Mouse (Mus musculus): ENCODE measurements at regions not wholly inside any gene's neighbourhood (a gene's known extent, or its start where the extent isn't known, plus 50 kb on each side); places are given as distances from the start of the nearest gene placed in this dataset.

DNA sequence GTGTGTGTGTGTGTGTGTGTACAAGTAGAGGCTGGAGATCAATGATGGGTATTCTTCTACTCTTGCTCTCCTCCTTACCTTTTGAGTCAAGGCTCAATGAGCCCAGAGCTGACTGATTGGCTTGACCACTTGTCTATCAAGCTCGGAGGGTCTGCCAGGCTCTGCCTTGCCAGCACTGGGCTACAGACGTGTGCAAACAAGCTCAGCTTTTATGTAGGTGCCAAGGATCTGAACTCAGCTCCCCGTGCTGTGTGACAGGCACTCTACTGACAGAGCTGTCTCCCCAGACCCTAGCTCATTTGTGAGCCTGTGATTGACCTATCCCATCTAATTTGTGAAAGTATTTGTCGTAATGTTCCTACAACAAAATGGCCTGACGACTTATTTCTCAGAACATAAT, 54.2 kb upstream of the Cdc42bpa start:
- no peak overlapping the region for H3K4me3 ChIP-seq (replicated peaks)
- no peaks in the 10 kb centered on the region for H3K36me3 ChIP-seq
- H3K27me3 ChIP-seq (replicated peaks), result no peaks in the 10 kb centered on the region
- no peak overlapping the region for H3K4me2 ChIP-seq (replicated peaks)
- WGBS, result 91% methylated on average over 5 of the region's 5 CpGs
- H3K27ac ChIP-seq, result no peak overlapping the region
- no peak overlapping the region for H3K9ac ChIP-seq
- H3K4me1 ChIP-seq (replicated peaks), result no peaks in the 10 kb centered on the region
- ATAC-seq, result no peak
- no peaks in the 10 kb centered on the region for H3K9me3 ChIP-seq

DNA sequence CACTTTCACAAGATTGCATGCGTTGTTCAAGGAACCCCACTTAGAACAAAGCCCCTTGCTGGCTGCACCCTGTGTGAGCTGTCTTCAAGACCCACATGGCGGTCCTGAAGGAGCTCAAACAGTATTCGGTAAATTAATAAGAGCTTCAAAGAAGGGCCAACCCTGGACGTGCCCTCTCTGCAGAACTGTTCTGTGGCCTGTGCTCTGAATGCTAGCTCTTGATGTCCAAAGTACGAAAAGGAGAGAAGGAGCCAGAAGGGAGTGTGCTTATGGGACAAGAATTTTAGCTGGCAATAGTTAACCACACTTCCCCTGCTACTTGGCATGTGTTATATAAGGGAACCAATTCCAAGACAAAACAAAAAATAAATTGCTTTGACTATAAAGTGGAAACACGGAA, 67.6 kb upstream of the Cdc42bpa start:
- H3K27me3 ChIP-seq (replicated peaks), result no peaks in the 10 kb centered on the region
- H3K27ac ChIP-seq, result no peak overlapping the region
- H3K4me2 ChIP-seq (replicated peaks), result no peak overlapping the region
- no peaks in the 10 kb centered on the region for H3K36me3 ChIP-seq
- no peak for ATAC-seq
- H3K9me3 ChIP-seq, result no peaks in the 10 kb centered on the region
- H3K4me1 ChIP-seq (replicated peaks), result no peaks in the 10 kb centered on the region
- 84% methylated on average over 6 of the region's 6 CpGs for WGBS
- no peak overlapping the region for H3K4me3 ChIP-seq (replicated peaks)
- H3K9ac ChIP-seq, result no peak overlapping the region

DNA sequence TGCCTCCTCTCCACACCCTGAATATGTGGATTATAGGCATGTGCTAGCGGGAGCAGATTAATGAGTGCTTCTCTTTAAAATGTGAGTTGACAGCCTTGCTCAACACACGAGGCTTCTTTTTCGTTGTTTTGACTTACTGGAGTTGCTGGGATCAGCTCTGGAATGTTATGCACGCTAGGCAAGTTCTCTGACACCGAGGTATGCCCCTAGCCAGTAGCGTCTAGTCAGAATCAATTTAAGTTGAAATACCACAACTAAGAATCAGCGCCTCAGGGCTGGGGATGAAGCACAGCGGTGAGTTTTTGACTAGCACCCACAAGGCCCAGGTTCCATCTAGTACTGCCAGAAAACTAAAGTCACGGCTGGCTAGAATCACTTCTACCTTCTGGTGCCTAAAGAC, 72.4 kb upstream of the Cdc42bpa start:
- H3K27ac ChIP-seq, result no peak overlapping the region
- no peak for ATAC-seq
- no peak overlapping the region for H3K4me3 ChIP-seq (replicated peaks)
- H3K36me3 ChIP-seq, result no peaks in the 10 kb centered on the region
- no peaks in the 10 kb centered on the region for H3K9me3 ChIP-seq
- 60% methylated on average over 9 of the region's 9 CpGs for WGBS
- H3K27me3 ChIP-seq (replicated peaks), result no peaks in the 10 kb centered on the region
- no peak overlapping the region for H3K9ac ChIP-seq
- no peak overlapping the region for H3K4me2 ChIP-seq (replicated peaks)
- H3K4me1 ChIP-seq (replicated peaks), result no peaks in the 10 kb centered on the region

DNA sequence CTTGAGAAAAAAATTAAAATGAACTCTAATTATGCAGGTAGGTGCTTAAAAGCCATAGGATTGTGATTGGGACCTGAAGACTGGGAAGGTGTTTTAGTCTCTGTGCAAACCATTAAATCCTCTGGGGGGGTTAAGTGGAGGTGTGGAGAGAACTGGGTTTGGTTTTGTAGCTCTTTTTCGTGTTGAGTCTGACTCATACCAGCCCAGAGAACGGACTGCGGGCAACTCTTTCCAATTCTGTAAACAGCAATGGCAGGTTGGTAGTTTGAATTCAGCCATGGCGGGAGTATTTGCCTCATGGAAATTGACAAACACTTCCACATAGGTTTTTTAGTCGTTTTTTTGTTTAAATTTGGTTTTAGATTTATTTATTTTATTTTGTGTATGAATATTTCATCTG, 77.7 kb upstream of the Ahctf1 start:
- Histone ChIP-seq H3K27ac (no peak overlapping the region), H3K9me3 (no peaks in the 10 kb centered on the region), H3K4me2 (replicated peaks) (no peak overlapping the region), H3K4me3 (replicated peaks) (no peak overlapping the region), H3K36me3 (no peaks in the 10 kb centered on the region), H3K27me3 (replicated peaks) (no peaks in the 10 kb centered on the region), H3K9ac (no peak overlapping the region), H3K4me1 (replicated peaks) (no peaks in the 10 kb centered on the region)
- ATAC-seq, result no peak
- 74% methylated on average over 5 of the region's 5 CpGs for WGBS

DNA sequence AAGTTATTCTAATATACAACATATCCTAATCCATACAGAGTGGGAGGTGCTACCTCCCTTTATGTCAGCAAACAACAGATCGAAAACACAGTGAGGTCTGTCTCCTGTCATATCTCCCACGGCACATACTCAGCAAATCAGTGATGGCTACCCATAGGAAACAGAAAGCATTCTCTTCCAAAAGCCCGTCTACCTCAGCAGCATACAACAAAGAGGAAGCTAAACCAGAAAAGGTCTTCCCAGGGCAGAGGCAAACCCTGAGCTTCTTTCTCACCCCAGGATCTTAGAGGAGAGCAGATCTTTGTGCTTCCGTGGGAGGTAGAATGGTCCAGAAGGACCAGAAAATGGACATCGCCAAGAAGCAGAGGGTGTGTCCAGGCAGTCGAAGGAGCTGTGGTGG, 74.4 kb upstream of the Ahctf1 start:
- no peak for ATAC-seq
- H3K4me3 ChIP-seq (replicated peaks), result no peak overlapping the region
- H3K27ac ChIP-seq, result no peak overlapping the region
- no peaks in the 10 kb centered on the region for H3K27me3 ChIP-seq (replicated peaks)
- no peak overlapping the region for H3K4me2 ChIP-seq (replicated peaks)
- H3K36me3 ChIP-seq, result no peaks in the 10 kb centered on the region
- 68% methylated on average over 6 of the region's 6 CpGs for WGBS
- no peaks in the 10 kb centered on the region for H3K4me1 ChIP-seq (replicated peaks)
- H3K9ac ChIP-seq, result no peak overlapping the region
- H3K9me3 ChIP-seq, result no peaks in the 10 kb centered on the region

DNA sequence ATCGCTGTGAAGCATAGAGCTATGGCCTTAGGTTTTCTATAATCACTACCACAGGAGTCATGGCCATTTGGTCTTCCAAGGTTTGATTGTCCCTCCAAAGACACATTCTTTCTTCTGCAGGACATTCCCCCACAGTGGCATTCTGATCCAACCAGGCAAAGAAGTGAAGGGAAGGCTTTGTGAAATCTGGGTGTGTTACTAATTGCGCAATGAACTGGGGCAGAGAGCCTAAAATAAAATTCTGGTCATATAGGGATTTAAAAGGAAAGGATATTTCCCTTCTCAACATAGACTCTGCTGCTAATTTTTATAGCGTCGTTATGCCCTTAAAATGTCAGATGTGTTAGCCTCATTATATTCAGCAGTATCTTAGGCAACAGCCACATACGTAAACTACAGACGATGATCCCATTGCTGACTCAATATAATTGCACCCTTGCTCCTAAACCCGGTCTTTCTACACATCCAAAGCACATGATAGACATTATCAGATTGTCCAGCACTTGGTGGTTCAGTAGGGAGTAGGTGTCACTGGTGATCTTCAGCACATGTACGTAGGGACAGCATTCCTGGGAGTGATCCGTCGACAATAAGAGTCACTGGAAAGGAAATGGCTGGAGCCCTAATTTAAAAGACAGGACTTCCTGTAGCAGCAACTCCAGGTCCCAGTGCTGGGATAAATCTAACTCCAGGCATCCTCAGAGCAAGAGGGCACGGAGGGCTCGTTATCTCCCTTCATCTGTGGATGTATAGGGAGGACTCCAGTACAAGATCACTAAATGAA, 70.5 kb upstream of the Ahctf1 start:
- Histone ChIP-seq H3K4me3 (replicated peaks) (no peak overlapping the region), H3K9me3 (no peaks in the 10 kb centered on the region), H3K4me2 (replicated peaks) (no peak overlapping the region), H3K4me1 (replicated peaks) (no peaks in the 10 kb centered on the region), H3K9ac (no peak overlapping the region), H3K36me3 (no peaks in the 10 kb centered on the region), H3K27ac (no peak overlapping the region), H3K27me3 (replicated peaks) (no peaks in the 10 kb centered on the region)
- ATAC-seq, result no peak
- 67% methylated on average over 12 of the region's 12 CpGs for WGBS

DNA sequence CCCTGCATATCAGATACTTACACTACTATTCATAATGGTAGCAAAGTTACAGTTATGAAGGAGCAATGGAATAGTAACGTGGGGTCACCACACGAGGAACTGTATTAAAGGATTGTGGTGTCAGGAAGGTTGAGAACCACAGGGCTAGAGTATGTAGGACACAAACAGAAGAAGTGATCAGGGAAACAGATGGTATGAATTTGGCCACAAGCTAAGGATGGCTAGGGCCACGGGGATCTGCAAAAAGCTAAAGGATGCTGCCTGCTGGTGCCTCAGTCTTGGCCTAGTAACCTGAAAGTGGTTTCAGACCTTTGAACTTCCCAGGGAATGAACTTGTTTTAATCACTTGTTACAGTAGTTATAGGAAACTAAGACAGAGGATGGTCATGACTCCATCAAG, 68.5 kb upstream of the Ahctf1 start:
- no peak overlapping the region for H3K27ac ChIP-seq
- H3K4me2 ChIP-seq (replicated peaks), result no peak overlapping the region
- no peak overlapping the region for H3K4me3 ChIP-seq (replicated peaks)
- H3K4me1 ChIP-seq (replicated peaks), result no peaks in the 10 kb centered on the region
- no peaks in the 10 kb centered on the region for H3K9me3 ChIP-seq
- H3K27me3 ChIP-seq (replicated peaks), result no peaks in the 10 kb centered on the region
- no peak overlapping the region for H3K9ac ChIP-seq
- no peak for ATAC-seq
- 90% methylated on average over 3 of the region's 3 CpGs for WGBS
- no peaks in the 10 kb centered on the region for H3K36me3 ChIP-seq

DNA sequence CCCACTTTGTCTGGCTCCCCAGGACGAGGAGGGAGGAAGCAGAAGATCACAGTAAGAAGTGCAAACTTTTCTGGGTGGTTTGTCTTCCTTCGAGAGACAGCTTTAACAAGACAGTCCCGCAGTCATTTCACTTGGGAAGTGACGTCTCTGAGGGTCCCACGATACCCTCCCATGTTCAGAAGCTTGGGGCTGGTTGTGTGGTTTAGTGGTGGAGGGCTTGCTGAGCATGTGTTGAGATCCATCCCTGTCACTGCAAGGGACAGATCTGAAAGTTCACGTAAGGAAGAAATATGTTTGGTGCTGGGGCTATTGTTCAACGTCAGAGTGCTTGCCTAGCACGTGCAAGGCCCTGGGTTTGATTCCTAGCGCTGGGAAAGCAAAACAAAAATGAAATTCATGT, 65.2 kb upstream of the Ahctf1 start:
- no peaks in the 10 kb centered on the region for H3K9me3 ChIP-seq
- no peak overlapping the region for H3K27ac ChIP-seq
- no peak overlapping the region for H3K4me3 ChIP-seq (replicated peaks)
- no peak overlapping the region for H3K4me2 ChIP-seq (replicated peaks)
- WGBS, result 82% methylated on average over 9 of the region's 9 CpGs
- no peak for ATAC-seq
- H3K27me3 ChIP-seq (replicated peaks), result no peaks in the 10 kb centered on the region
- peaks cover 9% of the 10 kb centered on the region; the same call in 1 of the 2 replicates for H3K4me1 ChIP-seq (replicated peaks)
- no peaks in the 10 kb centered on the region for H3K36me3 ChIP-seq
- H3K9ac ChIP-seq, result no peak overlapping the region

DNA sequence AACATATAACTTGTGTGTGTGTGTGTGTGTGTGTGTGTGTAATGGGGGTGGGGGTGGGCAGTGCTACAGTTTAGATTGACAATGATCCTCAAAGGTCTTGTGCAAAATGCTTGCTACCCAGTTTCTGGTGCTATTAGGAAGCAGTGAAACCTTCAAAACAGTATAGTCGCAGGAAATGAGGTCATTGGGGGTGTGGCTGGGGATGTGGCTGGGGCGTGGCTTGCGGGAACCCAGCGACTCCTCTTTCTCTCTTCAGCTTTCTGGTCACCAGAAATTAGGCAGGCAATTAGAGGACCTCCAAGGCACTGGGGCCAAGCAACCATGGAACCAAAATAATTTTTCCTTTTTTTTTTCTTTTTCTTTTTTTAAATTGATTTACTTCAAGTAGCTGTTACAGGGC, 64.0 kb upstream of the Ahctf1 start:
- WGBS, result 86% methylated on average over 4 of the region's 4 CpGs
- H3K4me2 ChIP-seq (replicated peaks), result no peak overlapping the region
- no peak for ATAC-seq

DNA sequence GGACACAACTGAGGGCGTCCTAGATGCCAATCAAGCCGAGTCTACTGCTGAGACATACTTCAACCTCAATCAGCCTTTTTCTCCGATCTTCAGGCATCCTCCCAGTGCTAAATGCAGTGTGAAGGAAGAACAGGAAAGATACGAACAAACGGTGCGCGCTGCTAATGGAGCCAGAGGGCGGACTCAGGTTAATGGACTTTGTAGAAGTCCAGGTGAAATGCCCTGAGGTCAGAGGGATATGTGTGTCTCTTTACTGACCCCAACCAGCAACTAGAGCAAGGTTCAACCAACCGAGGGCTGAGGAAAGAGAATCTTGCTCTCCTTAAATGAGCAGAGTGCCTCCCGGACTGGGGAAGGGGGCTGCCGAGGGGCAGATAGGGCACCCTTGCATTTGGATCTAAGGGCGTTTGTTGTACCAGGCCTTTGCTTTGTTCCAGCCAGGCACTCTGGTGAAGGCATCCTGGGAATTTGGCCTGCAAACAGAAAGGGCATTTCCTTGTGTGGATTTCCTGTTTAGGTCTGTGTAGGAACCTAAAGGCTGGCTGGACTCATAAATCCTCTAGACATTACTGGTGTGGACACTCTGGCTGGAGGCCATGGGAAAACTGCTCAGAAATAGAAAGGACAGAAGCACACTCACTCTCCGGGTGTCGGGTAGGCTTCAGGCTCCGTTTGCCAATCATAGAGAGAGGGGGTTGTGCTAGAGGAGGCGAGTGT, 62.7 kb upstream of the Ahctf1 start:
- peaks cover 9% of the 10 kb centered on the region; the same call in 1 of the 2 replicates for H3K4me1 ChIP-seq (replicated peaks)
- H3K27ac ChIP-seq, result peak overlapping the region; percentile 58
- no peak overlapping the region for H3K4me3 ChIP-seq (replicated peaks)
- no peaks in the 10 kb centered on the region for H3K36me3 ChIP-seq
- peak; percentile 53 for ATAC-seq
- WGBS, result 53% methylated on average over 16 of the region's 16 CpGs
- H3K9ac ChIP-seq, result no peak overlapping the region
- H3K27me3 ChIP-seq (replicated peaks), result no peaks in the 10 kb centered on the region
- H3K4me2 ChIP-seq (replicated peaks), result no peak overlapping the region
- H3K9me3 ChIP-seq, result no peaks in the 10 kb centered on the region

More for the DNA sequence above, 64.0 kb upstream of the Ahctf1 start:
- H3K36me3 ChIP-seq, result no peaks in the 10 kb centered on the region
- no peak overlapping the region for H3K9ac ChIP-seq
- no peak overlapping the region for H3K27ac ChIP-seq
- peaks cover 9% of the 10 kb centered on the region; the same call in 1 of the 2 replicates for H3K4me1 ChIP-seq (replicated peaks)
- no peaks in the 10 kb centered on the region for H3K27me3 ChIP-seq (replicated peaks)
- no peak overlapping the region for H3K4me3 ChIP-seq (replicated peaks)
- H3K9me3 ChIP-seq, result no peaks in the 10 kb centered on the region

DNA sequence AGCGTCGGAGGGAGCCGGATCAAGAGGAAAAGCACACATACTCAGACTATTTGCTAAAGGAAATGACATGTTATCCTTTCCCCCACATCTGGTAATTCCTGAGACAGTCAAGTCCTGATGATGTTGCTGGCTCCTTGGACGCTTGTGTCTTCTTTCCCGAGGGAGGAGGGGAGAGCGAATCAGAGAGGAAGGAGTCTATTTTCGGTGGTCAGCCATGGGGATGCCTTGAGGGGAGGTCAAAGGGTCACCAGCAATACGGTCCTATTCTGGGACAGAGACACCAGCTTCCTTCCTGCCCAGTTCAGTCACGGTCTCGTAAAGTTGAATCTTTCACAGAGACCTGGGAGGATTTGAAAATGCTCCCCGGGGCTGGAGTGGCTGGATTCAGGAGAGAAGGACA, 62.1 kb upstream of the Ahctf1 start:
- Histone ChIP-seq H3K36me3 (no peaks in the 10 kb centered on the region), H3K9me3 (no peaks in the 10 kb centered on the region), H3K9ac (no peak overlapping the region), H3K4me3 (replicated peaks) (no peak overlapping the region), H3K4me1 (replicated peaks) (peaks cover 9% of the 10 kb centered on the region; the same call in 1 of the 2 replicates), H3K4me2 (replicated peaks) (no peak overlapping the region), H3K27me3 (replicated peaks) (no peaks in the 10 kb centered on the region), H3K27ac (no peak overlapping the region)
- ATAC-seq, result 0 out of 2 replicates have a peak, but pooled peaks have one; percentile 34
- 54% methylated on average over 11 of the region's 11 CpGs for WGBS

DNA sequence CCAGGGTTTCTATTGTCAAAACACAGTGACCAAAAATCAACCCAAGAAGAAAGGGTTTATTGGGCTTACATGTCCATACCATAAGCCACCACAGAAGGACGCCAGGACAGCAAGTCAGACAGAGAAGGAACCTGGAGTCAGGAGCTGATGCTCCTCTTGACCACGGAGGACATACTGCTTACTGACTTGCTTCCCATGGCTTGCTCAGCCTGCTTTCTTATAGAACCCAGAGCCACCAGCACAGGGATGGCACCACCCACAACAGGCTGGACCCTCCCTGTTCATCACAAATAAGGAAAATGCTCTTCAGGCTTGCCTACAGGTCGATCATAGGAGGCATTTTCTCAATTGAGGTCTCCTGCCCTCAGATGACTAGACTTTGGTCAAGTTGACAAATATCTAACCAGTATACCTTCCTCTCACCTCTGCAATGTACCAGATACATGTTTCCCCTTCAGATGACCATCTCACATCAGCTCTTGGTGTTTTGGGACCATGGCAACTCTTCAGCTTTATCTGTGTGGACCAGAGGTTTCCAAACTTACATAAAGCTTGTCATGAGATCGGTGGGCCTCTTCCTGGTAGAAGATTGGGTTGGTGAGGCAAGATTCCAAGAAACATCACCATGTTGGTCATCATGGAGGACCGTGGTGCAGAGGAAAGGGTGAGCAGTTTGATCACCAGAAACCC, 61.2 kb upstream of the Ahctf1 start:
- H3K36me3 ChIP-seq, result no peaks in the 10 kb centered on the region
- H3K27ac ChIP-seq, result no peak overlapping the region
- 90% methylated on average over 5 of the region's 5 CpGs for WGBS
- no peak overlapping the region for H3K9ac ChIP-seq
- no peak for ATAC-seq
- H3K4me3 ChIP-seq (replicated peaks), result no peak overlapping the region
- no peaks in the 10 kb centered on the region for H3K9me3 ChIP-seq
- H3K27me3 ChIP-seq (replicated peaks), result no peaks in the 10 kb centered on the region
- H3K4me1 ChIP-seq (replicated peaks), result peaks cover 9% of the 10 kb centered on the region; the same call in 1 of the 2 replicates
- no peak overlapping the region for H3K4me2 ChIP-seq (replicated peaks)

Data from intestine, embryonic 15.5 days (tissue).